Mouse (Mus musculus) kidney, adult 2 months (tissue): ENCODE measurements around the gene Cpn1. TPM values are rescaled to one million over a fixed set of nuclear protein-coding genes. Genes with fewer than 3 reads are reported as not detected.

Experiments used
- DNase-seq: peaks from one replicate; pipeline ENCODE4 v3.0.0; 2021
- H3K27ac ChIP-seq: fragments of 200-500 bp; 2 replicates; pipeline ENCODE4 v1.5.1; 2012; ENCODE audit warnings: low read depth, low read length, control low read depth, inconsistent platforms; ENCODE audit not compliant: insufficient read depth
- H3K27me3 ChIP-seq: fragments of 200-500 bp; replicated peaks from 2 replicates; pipeline ENCODE4 v1.6.1; 2012; ENCODE audit warnings: mild to moderate bottlenecking, moderate library complexity, low read length, inconsistent platforms; ENCODE audit not compliant: control insufficient read depth, insufficient read depth
- H3K36me3 ChIP-seq: fragments of 200-500 bp; 2 replicates; pipeline ENCODE4 v1.6.1; 2012; ENCODE audit warnings: mild to moderate bottlenecking, moderate library complexity, low read length, inconsistent platforms; ENCODE audit not compliant: control insufficient read depth, insufficient read depth
- H3K4me1 ChIP-seq: fragments of 200-500 bp; 2 replicates; pipeline ENCODE4 v1.6.1; 2011; ENCODE audit warnings: low read length; ENCODE audit not compliant: control insufficient read depth, insufficient read depth
- H3K4me3 ChIP-seq: fragments of 200-500 bp; 2 replicates; pipeline ENCODE4 v1.5.1; 2011; ENCODE audit warnings: mild to moderate bottlenecking, low read depth, low read length, control low read depth; ENCODE audit not compliant: insufficient read depth
- CTCF ChIP-seq: fragments of 200-500 bp; conservative IDR thresholded peaks from 2 replicates; pipeline ENCODE4 v1.5.1; 2011; ENCODE audit warnings: low read depth, mild to moderate bottlenecking, control low read depth, low read length, moderate library complexity, mixed read lengths; ENCODE audit not compliant: insufficient read depth, insufficient read length
- POLR2A ChIP-seq: fragments of 200-500 bp; IDR thresholded peaks from one replicate; pipeline ENCODE4 v1.6.1; 2011; ENCODE audit warnings: low read depth, low read length, control low read depth
- WGBS: fragments of 180-500 bp; shearing (Covaris S2); methylation state at CpG from one replicate; pipeline ENCODE4 v1.1.7; 2018; 5-methylcytosine and 5-hydroxymethylcytosine counted together
- polyA plus RNA-seq: library from polyadenylated mRNA; depleted of rRNA; stranded (reverse); fragments of >200 nt; gene quantifications from 2 replicates; pipeline ENCODE4 v1.2.3, GENCODE M21; 2012; rRNA removed

The Cpn1 gene
- polyA plus RNA-seq = 100 and 103 TPM in 2 replicates

GRCm38 (mm10) chr19:43986069-43986794 lies at the start of gene Cpn1:
TSS of gene Cpn1 (minus strand) at chr19:43986556.
- Histone ChIP-seq H3K4me1 (peaks cover 3% of the 10 kb centered on the region; the same call in 1 of the 2 replicates), H3K27ac (peak within 1 kb of the TSS; percentile 35; the same call in 1 of the 2 replicates), H3K27me3 (no peaks in the 10 kb centered on the region), H3K36me3 (no peaks in the 10 kb centered on the region), H3K4me3 (peak within 1 kb of the TSS; percentile 35)
- DNase-seq = peak; percentile 81
- no peak for TF ChIP-seq POLR2A
- peak; percentile 36; the same call in 1 of the 2 replicates for TF ChIP-seq CTCF
- WGBS = 11% methylated on average over 30 of the region's 30 CpGs

DNA sequence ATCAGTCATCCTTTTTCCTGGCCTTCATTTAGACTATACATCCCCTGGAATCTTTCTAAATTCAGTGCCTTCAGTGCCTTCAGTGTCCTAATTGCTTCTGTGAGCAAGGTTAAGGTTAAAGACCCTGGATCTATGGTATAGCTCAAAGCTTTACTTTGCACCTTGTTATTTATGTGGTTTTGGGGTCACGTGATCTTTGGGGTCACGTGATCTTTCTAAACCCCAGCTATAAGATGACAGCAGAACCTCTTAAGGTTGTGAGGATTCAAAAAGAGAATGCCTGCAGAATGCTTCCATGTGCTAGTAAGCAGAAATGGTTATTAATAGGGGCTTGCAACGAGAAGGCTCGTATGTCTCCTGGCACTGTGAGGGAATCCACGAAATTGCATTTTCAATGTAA lies 47.0 kb upstream of the Cpn1 start:
- H3K27me3 ChIP-seq = no peaks in the 10 kb centered on the region
- DNase-seq = no peak
- TF ChIP-seq CTCF (no peak), POLR2A (no peak)
- peaks cover 17% of the 10 kb centered on the region; the same call in 1 of the 2 replicates for H3K4me1 ChIP-seq
- peaks cover 20% of the 10 kb centered on the region for H3K36me3 ChIP-seq
- WGBS = 87% methylated on average over 5 of the region's 5 CpGs
- H3K27ac ChIP-seq = peak overlapping the region; percentile 99
- no peak overlapping the region for H3K4me3 ChIP-seq

DNA sequence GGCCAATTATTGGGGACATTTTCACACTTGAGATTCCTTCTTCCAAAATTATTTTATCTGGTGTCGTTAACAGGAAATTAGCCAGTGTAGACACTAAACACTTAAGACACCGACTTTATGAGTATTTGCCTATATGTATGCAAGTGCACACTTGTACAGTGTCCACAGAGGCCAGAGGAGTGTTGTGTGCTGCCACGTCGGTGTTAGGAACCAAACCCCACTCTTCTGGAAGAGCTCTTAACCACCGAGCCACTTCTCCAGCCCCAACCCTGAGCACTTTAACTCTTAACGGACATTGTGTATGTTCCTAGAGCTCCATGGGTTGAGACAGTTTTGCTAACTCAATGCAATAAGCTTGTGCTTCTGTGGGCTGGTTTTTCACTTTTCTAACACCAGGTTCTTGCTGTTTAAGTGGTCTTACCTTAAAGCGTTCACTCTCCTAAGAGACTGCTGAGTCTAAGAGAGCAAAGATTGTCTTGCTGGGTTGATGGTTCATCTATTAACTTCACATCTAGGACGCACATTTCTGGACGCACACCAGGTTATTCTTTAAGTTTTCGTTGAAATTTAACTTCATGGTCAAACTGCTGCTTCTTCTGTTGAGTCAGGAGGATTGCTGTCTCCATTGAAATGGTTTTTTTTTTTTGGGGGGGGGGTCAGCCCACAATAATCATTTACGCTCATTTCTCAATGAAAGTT lies 45.8 kb upstream of the Cpn1 start:
- WGBS = 47% methylated on average over 11 of the region's 11 CpGs
- TF ChIP-seq POLR2A (no peak), CTCF (no peak)
- Histone ChIP-seq H3K4me3 (no peak overlapping the region), H3K4me1 (peaks cover 13% of the 10 kb centered on the region), H3K36me3 (peaks cover 16% of the 10 kb centered on the region), H3K27me3 (no peaks in the 10 kb centered on the region), H3K27ac (peak overlapping the region; percentile 99)
- peak; percentile 86 for DNase-seq

- no peak for TF ChIP-seq POLR2A
- TF ChIP-seq CTCF = no peak
- peaks cover 22% of the 10 kb centered on the region for H3K4me1 ChIP-seq
- WGBS = 87% methylated on average over 5 of the region's 5 CpGs
- DNase-seq = no peak
- H3K36me3 ChIP-seq = peaks cover 5% of the 10 kb centered on the region; the same call in 1 of the 2 replicates
- no peak overlapping the region for H3K27ac ChIP-seq
- H3K27me3 ChIP-seq = no peaks in the 10 kb centered on the region
- H3K4me3 ChIP-seq = no peak overlapping the region
Measured at GRCm38 (mm10) chr19:44030024-44030423, 43.7 kb upstream of the Cpn1 start.

DNA sequence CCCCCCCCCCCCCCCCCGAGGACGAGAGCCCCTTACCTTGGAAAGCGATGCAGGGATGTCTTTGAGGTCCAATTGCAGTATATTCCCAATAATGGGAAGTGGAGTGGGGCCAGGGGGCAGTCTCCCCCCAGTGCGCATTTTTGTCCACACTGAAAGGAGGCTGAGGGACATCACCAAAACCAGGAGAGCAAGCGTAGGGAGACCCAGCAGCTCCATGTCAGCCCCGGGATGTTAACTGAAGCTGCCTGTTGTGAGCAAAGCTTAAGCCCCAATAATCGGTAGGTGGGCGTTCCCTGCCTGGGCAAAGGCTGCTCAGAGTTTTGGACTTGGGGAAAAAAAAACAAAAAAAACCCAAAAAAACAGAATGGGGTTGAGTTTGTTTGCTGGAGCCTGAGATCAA lies 42.6 kb upstream of the Cpn1 start, which contains the start of gene Cyp2c23:
Gene Cyp2c23 (minus strand): TSS at position 237 of the 400 bp plus-strand sequence.
- Histone ChIP-seq H3K4me3 (no peak within 1 kb of the TSS), H3K36me3 (peaks cover under 1% of the 10 kb centered on the region; the same call in 1 of the 2 replicates), H3K27me3 (no peaks in the 10 kb centered on the region), H3K27ac (no peak within 1 kb of the TSS), H3K4me1 (peaks cover 28% of the 10 kb centered on the region)
- DNase-seq = no peak
- 83% methylated on average over 8 of the region's 8 CpGs for WGBS
- TF ChIP-seq POLR2A (no peak), CTCF (no peak)

GRCm38 (mm10) chr19:44026956-44027530 lies 40.7 kb upstream of the Cpn1 start:
- DNase-seq = peak; percentile 60
- no peak overlapping the region for H3K4me3 ChIP-seq

DNA sequence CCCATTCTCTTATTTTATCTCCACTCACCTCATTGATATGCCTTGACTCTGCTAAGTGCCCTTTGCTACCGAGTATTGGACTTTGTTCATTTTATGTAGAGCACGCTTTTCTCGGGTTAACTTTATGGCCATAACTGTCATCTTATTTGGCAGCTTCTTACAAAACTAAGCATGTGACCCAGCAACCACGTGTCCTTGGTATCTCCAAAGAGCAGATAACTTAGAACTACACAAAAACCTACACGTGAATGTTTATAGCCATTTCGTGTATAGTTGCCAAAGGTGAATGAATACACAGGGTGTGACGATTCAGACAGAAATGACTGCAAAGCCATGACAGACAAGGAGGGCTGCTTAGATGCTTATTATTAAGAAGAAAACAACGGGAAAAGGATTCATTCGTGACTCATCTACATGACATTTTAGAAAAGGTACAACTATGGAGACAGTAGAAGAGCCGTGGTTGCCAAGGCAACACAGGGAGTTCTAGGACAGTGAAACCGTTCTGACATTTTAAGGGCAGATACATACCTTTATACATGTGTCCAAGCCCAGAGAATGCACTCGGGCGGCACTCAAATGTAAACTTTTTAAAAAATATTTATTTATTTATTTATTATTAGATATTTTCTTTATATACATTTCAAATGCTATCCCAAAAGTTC lies 38.7 kb upstream of the Cpn1 start:
- TF ChIP-seq CTCF = no peak
- no peak for TF ChIP-seq POLR2A
- WGBS = 63% methylated on average over 13 of the region's 13 CpGs
- H3K36me3 ChIP-seq = no peaks in the 10 kb centered on the region
- peak; percentile 72 for DNase-seq
- H3K4me1 ChIP-seq = peaks cover 25% of the 10 kb centered on the region
- peak overlapping the region; percentile 45; the same call in 1 of the 2 replicates for H3K27ac ChIP-seq
- no peaks in the 10 kb centered on the region for H3K27me3 ChIP-seq
- H3K4me3 ChIP-seq = no peak overlapping the region

More at GRCm38 (mm10) chr19:44026956-44027530, 40.7 kb upstream of the Cpn1 start:
- Histone ChIP-seq H3K36me3 (no peaks in the 10 kb centered on the region), H3K27ac (peak overlapping the region; percentile 79), H3K27me3 (no peaks in the 10 kb centered on the region), H3K4me1 (peaks cover 20% of the 10 kb centered on the region)
- 41% methylated on average over 8 of the region's 8 CpGs for WGBS
- TF ChIP-seq CTCF = no peak
- no peak for TF ChIP-seq POLR2A
